Mouse (Mus musculus): Measurements from ENCODE around the gene Unc13d.

Unc13d gene

DNA sequence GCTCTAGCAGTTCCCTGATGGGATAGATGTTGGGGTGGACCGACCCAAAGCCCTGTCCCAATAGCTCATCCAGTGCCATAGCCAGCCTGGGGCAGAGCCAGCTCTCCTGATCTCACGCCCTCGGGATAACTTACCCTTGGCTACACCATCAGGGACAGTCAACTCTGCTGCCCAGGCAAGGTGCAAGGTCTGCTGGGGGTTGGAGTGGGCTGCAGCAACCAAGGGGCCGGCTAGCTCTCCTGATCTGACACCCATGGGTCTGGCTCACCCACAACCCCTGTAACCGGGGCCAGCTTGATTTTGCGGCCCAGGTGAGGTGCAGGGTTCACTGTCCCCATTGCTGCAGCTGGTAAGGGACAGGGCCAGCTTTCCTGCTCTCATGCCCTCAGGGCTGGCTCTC lies 13.8 kb upstream of the Unc13d start:
- DNase-seq (ENCODE audit: low read depth, low spot score) = no peak
- no peaks in the 10 kb centered on the region for H3K36me3 ChIP-seq (ENCODE audit: control insufficient read depth, insufficient read depth, low read length, poor library complexity, severe bottlenecking)
- H3K27me3 ChIP-seq (ENCODE audit: control insufficient read depth, insufficient read depth, low read length, poor library complexity, severe bottlenecking) = no peaks in the 10 kb centered on the region

DNA sequence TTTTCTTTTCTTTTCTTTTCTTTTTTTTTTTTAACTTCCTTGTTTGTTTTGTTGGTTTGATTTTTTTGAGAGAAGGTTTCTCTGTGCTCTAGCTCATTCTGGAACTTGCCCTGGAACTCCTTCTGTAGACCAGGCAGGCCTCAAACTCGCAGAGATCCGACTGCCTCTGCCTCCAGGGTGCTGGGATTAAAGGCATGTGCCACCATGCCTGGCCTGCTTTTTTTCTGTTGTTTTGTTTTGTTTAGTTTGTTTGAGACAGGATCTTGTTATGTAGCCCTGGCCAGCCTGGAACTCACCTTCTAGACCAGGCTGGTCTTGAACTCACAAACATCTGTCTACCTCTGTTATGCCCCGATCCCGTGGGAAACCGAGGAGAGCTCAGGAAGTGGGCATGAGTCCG lies 11.8 kb upstream of the Unc13d start:
- Histone ChIP-seq H3K36me3 (ENCODE audit: control insufficient read depth, insufficient read depth, low read length, poor library complexity, severe bottlenecking) (no peaks in the 10 kb centered on the region; the same call in 1 of the 2 replicates), H3K27me3 (ENCODE audit: control insufficient read depth, insufficient read depth, low read length, poor library complexity, severe bottlenecking) (no peaks in the 10 kb centered on the region)
- DNase-seq (ENCODE audit: low read depth, low spot score) = no peak

DNA sequence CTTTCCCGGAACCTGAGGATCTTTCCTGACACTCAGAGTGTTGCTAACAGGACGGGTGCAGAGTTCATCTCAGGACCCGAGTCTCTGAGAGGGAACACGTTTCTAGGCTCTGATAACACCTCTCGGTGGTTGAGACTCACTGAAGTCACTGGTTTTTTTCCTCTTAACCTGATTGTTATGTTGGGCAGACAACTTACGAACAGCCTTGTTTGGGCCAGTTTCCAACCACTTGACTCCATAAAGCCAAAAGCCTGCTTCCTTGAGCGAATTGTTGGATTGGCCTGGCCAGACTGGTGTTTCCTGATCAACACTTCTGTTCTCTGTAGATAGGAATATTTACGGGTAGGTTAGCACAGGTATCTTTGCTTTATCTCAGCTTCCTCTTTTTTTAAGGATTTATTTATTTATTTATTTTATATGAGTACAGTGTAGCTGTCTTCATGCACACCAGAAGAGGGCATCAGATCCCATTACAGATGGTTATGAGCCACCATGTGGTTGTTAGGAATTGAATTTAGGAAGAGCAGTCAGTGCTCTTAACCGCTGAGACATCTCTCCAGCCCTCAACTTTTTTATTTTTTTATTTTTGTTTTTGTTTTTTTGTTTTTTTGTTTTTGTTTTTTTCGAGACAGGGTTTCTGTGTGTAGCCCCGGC lies 11.1 kb upstream of the Unc13d start:
- no peaks in the 10 kb centered on the region; the same call in 1 of the 2 replicates for H3K36me3 ChIP-seq (ENCODE audit: control insufficient read depth, insufficient read depth, low read length, poor library complexity, severe bottlenecking)
- H3K27me3 ChIP-seq (ENCODE audit: control insufficient read depth, insufficient read depth, low read length, poor library complexity, severe bottlenecking) = no peaks in the 10 kb centered on the region
- DNase-seq (ENCODE audit: low read depth, low spot score) = no peak

DNA sequence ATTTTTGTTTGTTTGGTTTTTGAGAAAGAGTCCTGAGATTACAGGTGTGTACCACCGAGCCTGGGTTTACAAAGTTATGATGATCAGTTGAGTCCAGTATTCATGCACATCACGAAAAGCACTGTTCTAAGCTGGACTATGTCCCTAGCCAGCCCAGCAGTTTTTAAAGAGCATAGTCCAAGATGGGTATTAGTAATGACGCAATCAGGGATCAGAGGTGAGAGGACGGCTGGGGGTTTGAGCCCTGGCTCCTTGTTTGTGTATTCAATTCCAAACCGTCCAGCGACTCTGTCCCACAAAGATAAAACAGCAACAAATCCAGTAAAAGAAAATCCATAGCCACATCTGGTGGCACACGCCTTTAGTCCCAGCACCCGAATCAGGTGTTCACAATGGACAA lies 10.4 kb upstream of the Unc13d start:
- Histone ChIP-seq H3K27me3 (ENCODE audit: control insufficient read depth, insufficient read depth, low read length, poor library complexity, severe bottlenecking) (no peaks in the 10 kb centered on the region), H3K36me3 (ENCODE audit: control insufficient read depth, insufficient read depth, low read length, poor library complexity, severe bottlenecking) (no peaks in the 10 kb centered on the region; the same call in none of the 2 replicates)
- DNase-seq (ENCODE audit: low read depth, low spot score) = no peak

DNA sequence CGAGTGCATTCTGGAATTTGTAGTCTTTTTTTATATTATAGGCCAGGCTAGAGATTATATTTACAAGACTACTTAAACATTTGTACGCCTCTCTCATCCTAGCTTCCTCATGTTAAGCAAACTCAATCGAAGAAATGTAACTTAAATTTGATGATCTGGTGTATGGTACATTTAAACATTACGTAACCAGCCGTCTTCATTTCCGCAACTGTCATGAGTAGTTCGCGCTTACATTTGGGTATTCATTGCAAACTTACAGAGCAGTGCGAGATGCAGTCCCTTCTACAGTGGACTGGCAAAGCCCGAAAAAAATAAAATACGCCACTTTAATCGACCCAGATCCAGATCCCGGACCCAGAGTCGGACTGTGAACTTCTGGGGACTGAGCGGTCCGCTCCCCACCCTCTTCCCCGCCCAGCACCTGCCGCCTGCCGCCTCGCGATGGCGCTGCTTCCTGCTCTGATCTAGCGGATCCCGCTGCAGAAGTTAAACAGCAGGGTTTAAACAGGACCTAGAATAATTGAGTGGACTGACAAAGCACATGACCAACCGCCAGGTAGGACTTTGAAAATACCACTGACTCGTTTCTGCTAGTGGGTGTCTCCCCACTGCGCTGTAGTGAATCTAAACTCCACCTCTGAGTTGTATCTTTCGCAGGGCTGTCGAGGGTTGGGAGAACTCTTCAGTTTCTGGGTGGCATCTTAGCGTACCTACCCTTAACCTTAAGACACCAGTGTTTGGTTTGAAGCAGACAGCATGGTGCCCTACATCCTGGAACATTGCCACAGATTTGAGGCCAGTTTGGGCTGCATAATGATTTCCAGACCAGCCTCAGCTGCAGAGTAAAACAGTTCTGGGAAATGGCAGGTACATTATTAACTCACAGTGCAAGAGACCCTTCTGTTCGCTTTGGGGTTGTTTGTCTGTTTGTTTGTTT lies 9.7 kb upstream of the Unc13d start:
- Histone ChIP-seq H3K27me3 (ENCODE audit: control insufficient read depth, insufficient read depth, low read length, poor library complexity, severe bottlenecking) (no peaks in the 10 kb centered on the region), H3K36me3 (ENCODE audit: control insufficient read depth, insufficient read depth, low read length, poor library complexity, severe bottlenecking) (no peaks in the 10 kb centered on the region; the same call in none of the 2 replicates)
- peak; percentile 91 for DNase-seq (ENCODE audit: low read depth, low spot score)

DNA sequence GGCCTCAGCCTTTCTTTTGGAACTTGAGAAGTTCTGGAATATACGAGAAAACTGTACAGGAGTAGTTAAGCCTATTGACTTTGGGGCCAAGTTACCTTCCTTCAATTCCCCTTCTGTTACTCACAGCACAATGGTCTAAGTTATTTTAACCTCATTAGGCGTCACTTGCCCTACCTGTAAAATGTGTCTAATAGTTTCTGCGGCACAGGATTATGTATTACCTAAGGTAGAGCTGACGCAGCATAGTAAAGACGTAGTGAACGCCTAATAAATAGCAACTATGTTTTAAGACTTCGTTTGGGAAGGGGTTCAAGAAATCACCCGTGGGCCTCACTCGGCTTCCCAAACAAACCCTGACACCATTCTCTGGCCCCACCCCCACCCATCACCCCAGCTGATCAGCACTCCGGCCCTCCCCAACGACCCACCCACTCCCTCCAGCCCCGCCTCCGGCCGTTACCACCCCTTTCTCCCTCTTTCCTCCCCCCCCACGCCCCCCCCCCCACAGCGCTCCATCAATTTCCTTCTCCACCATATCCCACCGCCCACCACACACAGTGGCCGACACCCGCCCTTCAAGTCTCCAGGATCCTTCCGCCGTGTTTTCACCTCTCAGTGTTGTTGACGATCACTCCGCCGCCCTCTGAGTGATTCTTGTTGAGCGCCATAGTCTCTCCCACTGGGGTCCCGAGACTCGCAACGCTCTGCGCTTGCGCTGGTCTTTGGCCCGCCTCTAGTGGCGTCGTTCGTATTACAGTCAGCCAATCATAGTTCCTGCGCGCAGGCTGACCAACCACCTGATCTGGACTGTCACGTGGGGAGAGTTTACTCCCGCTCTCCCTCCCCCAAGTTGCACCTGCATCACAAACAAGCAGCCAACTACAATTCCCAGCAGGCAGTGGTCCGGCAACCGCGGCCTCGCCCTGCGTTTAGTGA lies 8.8 kb upstream of the Unc13d start, which contains the start of gene Wbp2:
Gene Wbp2, minus strand, starts transcription at position 738 of the 936 bp plus-strand sequence.
- Histone ChIP-seq H3K36me3 (ENCODE audit: control insufficient read depth, insufficient read depth, low read length, poor library complexity, severe bottlenecking) (peaks cover 2% of the 10 kb centered on the region), H3K27me3 (ENCODE audit: control insufficient read depth, insufficient read depth, low read length, poor library complexity, severe bottlenecking) (no peaks in the 10 kb centered on the region)
- peak; percentile 99 for DNase-seq (ENCODE audit: low read depth, low spot score)

DNA sequence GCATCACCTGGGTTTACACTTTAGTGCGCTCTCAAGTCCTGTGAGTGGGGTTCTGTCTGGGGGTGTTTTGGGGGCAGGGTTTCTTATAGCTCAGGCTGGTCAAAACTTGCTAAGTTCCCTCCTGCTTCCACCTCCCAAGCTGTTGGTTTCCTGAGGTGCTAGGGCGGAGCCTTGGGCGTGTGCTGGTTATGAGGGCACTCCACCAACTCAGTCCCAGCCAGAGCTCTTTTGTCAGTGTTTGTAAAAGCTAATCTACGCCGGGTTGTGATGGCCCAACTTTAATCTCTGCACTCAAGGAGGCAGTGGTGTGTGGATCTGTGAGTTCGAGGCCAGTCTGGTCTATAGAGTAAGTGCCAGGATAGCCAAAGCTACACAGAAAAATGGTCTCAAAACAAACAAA lies 6.4 kb upstream of the Unc13d start:
- DNase-seq (ENCODE audit: low read depth, low spot score) = no peak
- Histone ChIP-seq H3K27me3 (ENCODE audit: control insufficient read depth, insufficient read depth, low read length, poor library complexity, severe bottlenecking) (no peaks in the 10 kb centered on the region), H3K36me3 (ENCODE audit: control insufficient read depth, insufficient read depth, low read length, poor library complexity, severe bottlenecking) (peaks cover 15% of the 10 kb centered on the region)

DNA sequence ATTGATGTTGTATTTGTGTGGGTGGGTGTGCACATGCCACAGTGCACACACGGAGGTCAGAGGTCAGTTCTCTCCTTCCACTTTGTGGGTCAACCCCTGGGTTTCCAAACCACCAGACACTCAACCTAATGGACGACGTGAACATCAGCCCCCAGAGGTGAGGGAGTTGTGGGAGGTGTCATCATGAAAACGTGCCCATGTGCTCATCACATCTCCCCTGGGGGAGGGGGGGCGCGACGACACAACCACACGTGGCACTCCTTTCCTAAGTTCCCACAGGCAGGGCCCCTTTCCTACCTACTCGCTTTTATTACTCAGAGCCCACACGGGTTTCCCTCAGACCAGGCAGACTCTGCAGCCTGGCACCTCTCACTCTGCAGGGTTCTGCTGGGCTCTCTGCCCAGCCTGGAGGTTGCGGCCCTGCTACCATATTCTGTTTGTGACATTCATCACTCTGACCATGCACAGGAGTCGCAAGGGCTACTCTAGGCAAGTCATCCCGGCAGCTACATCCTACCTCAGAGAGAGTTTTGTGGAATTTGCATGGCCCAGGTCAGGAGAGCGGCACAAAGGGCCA lies 5.4 kb upstream of the Unc13d start:
- Histone ChIP-seq H3K27me3 (ENCODE audit: control insufficient read depth, insufficient read depth, low read length, poor library complexity, severe bottlenecking) (no peaks in the 10 kb centered on the region), H3K36me3 (ENCODE audit: control insufficient read depth, insufficient read depth, low read length, poor library complexity, severe bottlenecking) (peaks cover 15% of the 10 kb centered on the region)
- no peak for DNase-seq (ENCODE audit: low read depth, low spot score)

DNA sequence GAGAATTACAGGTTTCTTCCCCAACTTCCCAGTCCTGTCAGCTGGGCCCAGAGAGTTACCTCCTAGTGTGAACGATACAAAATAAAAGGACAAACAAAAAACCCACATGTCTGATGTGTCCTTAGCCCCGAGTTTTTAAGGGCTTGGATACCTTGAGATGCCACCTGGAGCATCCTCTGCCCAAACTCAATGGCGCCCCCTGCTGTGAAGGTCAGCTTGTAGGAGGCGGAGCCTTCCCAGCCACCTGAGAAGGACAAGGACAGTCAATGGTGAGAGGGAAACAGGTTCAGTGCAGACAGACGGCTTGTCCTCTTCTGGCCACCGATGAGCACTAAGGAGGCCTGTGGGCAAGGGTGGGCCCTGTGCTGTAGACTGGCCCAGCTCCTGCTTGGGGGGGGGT lies 3.3 kb upstream of the Unc13d start:
- Histone ChIP-seq H3K36me3 (ENCODE audit: control insufficient read depth, insufficient read depth, low read length, poor library complexity, severe bottlenecking) (peaks cover 15% of the 10 kb centered on the region), H3K27me3 (ENCODE audit: control insufficient read depth, insufficient read depth, low read length, poor library complexity, severe bottlenecking) (no peaks in the 10 kb centered on the region)
- DNase-seq (ENCODE audit: low read depth, low spot score) = peak; percentile 83

DNA sequence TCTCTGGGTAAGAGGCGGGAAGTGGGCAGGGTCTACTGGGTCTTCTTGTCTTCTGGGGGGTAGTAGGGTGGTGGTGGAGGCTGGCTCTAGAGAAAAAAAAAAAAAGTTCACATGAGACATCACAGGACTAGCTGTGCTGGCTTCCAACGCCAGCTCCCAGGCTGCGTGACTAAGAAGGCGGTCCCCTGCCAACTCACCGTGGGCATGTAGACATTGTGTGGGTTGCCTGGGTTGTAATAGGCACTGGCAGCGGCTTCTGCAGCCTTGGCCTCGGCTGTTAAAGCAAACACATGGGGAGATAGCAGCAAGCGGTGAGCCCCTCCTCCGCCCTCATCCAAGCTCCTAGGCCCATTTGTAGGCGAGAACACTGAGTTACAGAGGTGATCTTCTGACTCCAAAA lies 1.8 kb upstream of the Unc13d start:
- Histone ChIP-seq H3K36me3 (ENCODE audit: control insufficient read depth, insufficient read depth, low read length, poor library complexity, severe bottlenecking) (peaks cover 17% of the 10 kb centered on the region), H3K27me3 (ENCODE audit: control insufficient read depth, insufficient read depth, low read length, poor library complexity, severe bottlenecking) (no peaks in the 10 kb centered on the region)
- no peak for DNase-seq (ENCODE audit: low read depth, low spot score)

DNA sequence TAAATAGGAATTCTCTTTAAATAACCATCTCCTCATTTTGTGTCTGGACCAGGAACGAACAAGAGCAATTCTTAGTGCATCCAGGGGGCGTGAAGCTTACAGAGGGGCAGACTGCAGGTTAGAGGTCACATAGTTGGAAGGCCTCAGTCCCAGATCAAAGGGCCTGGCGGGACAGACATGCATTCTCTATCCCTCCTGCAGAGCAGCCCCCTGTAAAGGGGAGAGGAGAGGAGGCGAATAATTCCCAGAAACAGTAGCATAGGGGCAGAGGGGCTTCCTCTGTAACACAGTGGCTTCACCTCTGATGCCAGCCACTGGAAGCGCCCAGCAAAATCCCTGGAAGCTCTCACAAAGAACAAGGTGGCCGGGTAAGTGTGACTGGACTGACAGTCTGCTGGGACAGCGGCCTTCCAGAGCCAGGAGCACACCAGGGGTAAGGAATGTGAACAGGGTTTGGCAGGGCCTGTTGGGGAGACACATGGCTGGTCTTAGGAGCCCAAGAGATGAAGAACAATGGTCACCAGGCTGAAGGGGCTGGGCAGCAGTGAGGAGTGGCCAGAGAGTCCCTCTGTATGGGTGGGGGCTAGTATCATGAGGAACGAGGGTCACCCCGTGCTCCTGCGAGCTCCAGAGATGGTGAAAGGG lies 1.0 kb upstream of the Unc13d start:
- H3K27me3 ChIP-seq (ENCODE audit: control insufficient read depth, insufficient read depth, low read length, poor library complexity, severe bottlenecking) = no peaks in the 10 kb centered on the region
- peaks cover 17% of the 10 kb centered on the region for H3K36me3 ChIP-seq (ENCODE audit: control insufficient read depth, insufficient read depth, low read length, poor library complexity, severe bottlenecking)
- no peak for DNase-seq (ENCODE audit: low read depth, low spot score)

DNA sequence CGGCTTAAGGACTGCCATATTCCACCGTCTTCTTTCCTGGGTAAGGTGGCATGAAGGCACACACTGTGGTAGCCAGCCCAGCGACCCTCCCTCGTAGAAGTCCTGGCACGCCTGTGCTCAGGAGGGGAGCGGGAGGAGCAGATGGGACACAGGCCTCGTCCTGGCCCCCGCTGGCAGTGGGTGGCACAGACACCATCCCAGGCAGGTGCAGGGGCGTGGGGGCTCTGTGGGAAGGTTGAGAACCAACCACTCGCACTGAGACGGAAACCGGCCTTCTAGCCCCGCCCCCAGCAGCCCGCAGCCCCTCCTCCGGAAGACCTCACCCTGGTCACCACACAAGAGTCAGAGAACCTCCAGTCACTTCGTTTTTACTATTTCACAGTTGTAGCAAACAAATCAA lies 460 bp upstream of the Unc13d start:
- peaks cover 17% of the 10 kb centered on the region for H3K36me3 ChIP-seq (ENCODE audit: control insufficient read depth, insufficient read depth, low read length, poor library complexity, severe bottlenecking)
- H3K27me3 ChIP-seq (ENCODE audit: control insufficient read depth, insufficient read depth, low read length, poor library complexity, severe bottlenecking) = no peaks in the 10 kb centered on the region
- DNase-seq (ENCODE audit: low read depth, low spot score) = peak; percentile 84

DNA sequence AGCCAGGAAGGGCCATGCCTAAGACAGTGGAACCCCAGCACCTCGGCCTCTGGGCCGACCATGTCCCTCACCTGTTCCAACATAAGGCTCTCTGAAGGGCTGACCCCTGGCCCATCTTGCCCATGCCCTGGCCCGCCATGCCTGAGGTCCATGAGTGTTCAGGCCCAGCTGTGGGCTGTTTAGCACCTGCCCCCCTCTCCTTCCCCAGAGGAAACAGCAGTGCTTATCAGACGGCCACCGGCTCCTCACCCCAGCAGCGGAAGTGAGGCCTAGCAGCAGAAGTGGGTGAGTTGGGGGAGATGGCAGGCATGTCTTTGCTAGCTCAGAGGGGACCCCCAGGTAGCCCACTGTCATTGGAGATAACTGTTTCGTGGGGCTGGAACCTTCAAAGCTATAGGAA lies 925 bp downstream of the Unc13d start:
- H3K36me3 ChIP-seq (ENCODE audit: control insufficient read depth, insufficient read depth, low read length, poor library complexity, severe bottlenecking) = peaks cover 17% of the 10 kb centered on the region
- DNase-seq (ENCODE audit: low read depth, low spot score) = peak; percentile 45

DNA sequence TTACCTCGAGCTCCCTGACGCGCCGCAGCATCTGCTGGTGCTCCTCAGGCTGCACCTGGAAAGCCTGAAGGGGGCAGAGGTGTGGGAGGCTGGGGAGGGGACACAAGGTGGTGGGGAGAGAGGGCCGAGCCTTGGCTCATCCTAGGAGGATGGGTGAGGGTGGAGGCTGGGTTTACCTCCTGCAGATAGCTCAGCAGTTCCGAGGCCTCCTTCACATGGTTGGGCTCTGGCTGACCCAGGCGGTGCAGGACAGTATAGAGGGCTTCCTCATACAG lies 1.6 kb downstream of the Unc13d start:
- Histone ChIP-seq H3K36me3 (ENCODE audit: control insufficient read depth, insufficient read depth, low read length, poor library complexity, severe bottlenecking) (peaks cover 15% of the 10 kb centered on the region), H3K27me3 (ENCODE audit: control insufficient read depth, insufficient read depth, low read length, poor library complexity, severe bottlenecking) (no peaks in the 10 kb centered on the region)
- DNase-seq (ENCODE audit: low read depth, low spot score) = no peak

More for the DNA sequence above, 925 bp downstream of the Unc13d start:
- no peaks in the 10 kb centered on the region for H3K27me3 ChIP-seq (ENCODE audit: control insufficient read depth, insufficient read depth, low read length, poor library complexity, severe bottlenecking)

Measured in splenic B cell, adult 2 months (primary cell).